Comparison of ENCODE assay signal across 8 mouse cellular contexts in genomic region chr3:90432348-90432747, GRCm38 (mm10). TPM values are rescaled to one million over a fixed set of nuclear protein-coding genes. Genes with fewer than 3 reads are reported as not detected.
DNase-seq lines count a peak whose midpoint lies in the region; ATAC-seq and TF ChIP-seq lines count a peak whose summit lies in the region.

No protein-coding gene starts in this region.

- H3K4me3 ChIP-seq in left cerebral cortex, adult 2 months = peak overlapping the region; percentile 79
- peak overlapping the region; percentile 81 for H3K4me3 ChIP-seq in embryonic facial prominence, embryonic 13.5 days
- H3K4me3 ChIP-seq in intestine, embryonic 16.5 days (ENCODE audit: low read length) = peak overlapping the region; percentile 65
- H3K4me3 ChIP-seq in neural tube, embryonic 13.5 days = peak overlapping the region; percentile 56

- TF ChIP-seq CTCF in left cerebral cortex, adult 2 months (IDR thresholded peaks at IDR 0.05) = no peak

- DNase-seq in left cerebral cortex, adult 2 months (ENCODE audit: extremely low spot score in 1 of 2, low spot score in 2 of 2) = no peak
- no peak for DNase-seq in left cerebral cortex, adult 9 months (ENCODE audit: low spot score in 2 of 2)
- DNase-seq in gastrocnemius, adult 18-20 months (ENCODE audit: low spot score) = no peak
- DNase-seq in embryo, embryonic 10.5 days (ENCODE audit: low spot score) = no peak
- no peak for DNase-seq in urinary bladder, postnatal 10 days (ENCODE audit: low spot score)

- no peaks in the 10 kb centered on the region for H3K9me3 ChIP-seq in embryonic facial prominence, embryonic 13.5 days
- H3K9me3 ChIP-seq in intestine, embryonic 16.5 days (ENCODE audit: control insufficient read depth, low read length) = no peaks in the 10 kb centered on the region
- H3K9me3 ChIP-seq in neural tube, embryonic 13.5 days = no peaks in the 10 kb centered on the region

- peak overlapping the region; percentile 95 for H3K4me2 ChIP-seq in embryonic facial prominence, embryonic 13.5 days
- peak overlapping the region; percentile 81 for H3K4me2 ChIP-seq in intestine, embryonic 16.5 days (ENCODE audit: low read depth, low read length)
- peak overlapping the region; percentile 99 for H3K4me2 ChIP-seq in neural tube, embryonic 13.5 days

- H3K27me3 ChIP-seq in embryonic facial prominence, embryonic 13.5 days = no peaks in the 10 kb centered on the region
- H3K27me3 ChIP-seq in intestine, embryonic 16.5 days (replicated peaks; ENCODE audit: control insufficient read depth, insufficient read depth, low read length) = no peaks in the 10 kb centered on the region
- no peaks in the 10 kb centered on the region for H3K27me3 ChIP-seq in neural tube, embryonic 13.5 days

- 14% methylated on average over 2 of the region's 2 CpGs for WGBS in embryonic facial prominence, embryonic 13.5 days
- WGBS in intestine, embryonic 16.5 days = 15% methylated on average over 2 of the region's 2 CpGs
- 15% methylated on average over 2 of the region's 2 CpGs for WGBS in neural tube, embryonic 13.5 days

- H3K4me1 ChIP-seq in embryonic facial prominence, embryonic 13.5 days = peaks cover 21% of the 10 kb centered on the region
- H3K4me1 ChIP-seq in intestine, embryonic 16.5 days (ENCODE audit: control insufficient read depth, insufficient read depth, low read length) = peaks cover 29% of the 10 kb centered on the region
- peaks cover 47% of the 10 kb centered on the region for H3K4me1 ChIP-seq in neural tube, embryonic 13.5 days (replicated peaks)

- H3K36me3 ChIP-seq in embryonic facial prominence, embryonic 13.5 days = no peaks in the 10 kb centered on the region
- no peaks in the 10 kb centered on the region for H3K36me3 ChIP-seq in intestine, embryonic 16.5 days (ENCODE audit: control insufficient read depth, insufficient read depth, low read length)
- 0 out of 2 replicates have a peak, but pooled peaks cover 6% of the 10 kb centered on the region for H3K36me3 ChIP-seq in neural tube, embryonic 13.5 days

- H3K9ac ChIP-seq in embryonic facial prominence, embryonic 13.5 days = peak overlapping the region; percentile 91
- peak overlapping the region; percentile 90 for H3K9ac ChIP-seq in intestine, embryonic 16.5 days (ENCODE audit: low read depth, low read length)
- peak overlapping the region; percentile 80 for H3K9ac ChIP-seq in neural tube, embryonic 13.5 days

- no peak overlapping the region for H3K27ac ChIP-seq in left cerebral cortex, adult 2 months
- H3K27ac ChIP-seq in embryonic facial prominence, embryonic 13.5 days = peak overlapping the region; percentile 96; the same call in 1 of the 2 replicates
- peak overlapping the region; percentile 95; the same call in 1 of the 2 replicates for H3K27ac ChIP-seq in intestine, embryonic 16.5 days (ENCODE audit: low read length)
- H3K27ac ChIP-seq in neural tube, embryonic 13.5 days (replicated peaks) = 0 out of 2 replicates have a peak overlapping the region, but pooled peaks have one; percentile 96

- no peak for ATAC-seq in embryonic facial prominence, embryonic 13.5 days (ENCODE audit: insufficient number of reproducible peaks, insufficient read depth, low FRiP score, low TSS enrichment, low read depth)
- ATAC-seq in intestine, embryonic 16.5 days = no peak
- ATAC-seq in neural tube, embryonic 13.5 days (ENCODE audit: low read depth) = no peak

- intact Hi-C loops in left cerebral cortex, adult 2 months (cut with DNase I) = loop anchor here (2.0 to 5.0 kb wide), 2 partner anchors 42 to 220 kb away; partner anchors contain the start of gene S100a7a

RNA-seq across cellular contexts. Expression of gene Ints3, which starts 1.1 kb away (rescaled TPM):
- total RNA-seq in left cerebral cortex, adult 2 months (2021) = 10 to 100 TPM; 62.1 to 65.7 TPM
- 31.0 and 31.1 TPM in 2 replicates for polyA plus RNA-seq in embryonic facial prominence, embryonic 13.5 days (2015; fragmentation: Nextera tagmentation; extraction: Ambion mirVana)
- 20.2 and 22.1 TPM in 2 replicates for polyA plus RNA-seq in intestine, embryonic 16.5 days (2015; fragmentation: Nextera tagmentation; extraction: Ambion mirVana)
- polyA plus RNA-seq in neural tube, embryonic 13.5 days (2015; fragmentation: Nextera tagmentation; extraction: Ambion mirVana) = 29.3 and 30.8 TPM in 2 replicates
- total RNA-seq in gastrocnemius, adult 18-20 months (2021) = 10 to 100 TPM; 13.6 to 16.1 TPM

RNA-seq across cellular contexts. Expression of gene Npr1, which starts 33.3 kb away (rescaled TPM):
- 1 to 10 TPM; 3.3 TPM for total RNA-seq in left cerebral cortex, adult 2 months (2021)
- polyA plus RNA-seq in embryonic facial prominence, embryonic 13.5 days (2015; fragmentation: Nextera tagmentation; extraction: Ambion mirVana) = 2.8 and 5.0 TPM in 2 replicates
- 5.6 and 6.6 TPM in 2 replicates for polyA plus RNA-seq in intestine, embryonic 16.5 days (2015; fragmentation: Nextera tagmentation; extraction: Ambion mirVana)
- polyA plus RNA-seq in neural tube, embryonic 13.5 days (2015; fragmentation: Nextera tagmentation; extraction: Ambion mirVana) = 3.7 and 3.9 TPM in 2 replicates
- 1 to 10 TPM; 6.0 to 7.1 TPM for total RNA-seq in gastrocnemius, adult 18-20 months (2021)

RNA-seq across cellular contexts. Expression of gene Slc27a3, which starts 42.6 kb away (rescaled TPM):
- 1 to 10 TPM; 8.1 to 8.3 TPM for total RNA-seq in left cerebral cortex, adult 2 months (2021)
- 39.6 and 44.3 TPM in 2 replicates for polyA plus RNA-seq in embryonic facial prominence, embryonic 13.5 days (2015; fragmentation: Nextera tagmentation; extraction: Ambion mirVana)
- polyA plus RNA-seq in intestine, embryonic 16.5 days (2015; fragmentation: Nextera tagmentation; extraction: Ambion mirVana) = 8.4 and 8.6 TPM in 2 replicates
- polyA plus RNA-seq in neural tube, embryonic 13.5 days (2015; fragmentation: Nextera tagmentation; extraction: Ambion mirVana) = 22.9 and 24.1 TPM in 2 replicates
- total RNA-seq in gastrocnemius, adult 18-20 months (2021) = 1 to 10 TPM; 1.0 to 1.1 TPM

RNA-seq across cellular contexts. Expression of gene Ilf2, which starts 43.6 kb away (rescaled TPM):
- total RNA-seq in left cerebral cortex, adult 2 months (2021) = 10 to 100 TPM; 75.1 to 92.3 TPM
- polyA plus RNA-seq in embryonic facial prominence, embryonic 13.5 days (2015; fragmentation: Nextera tagmentation; extraction: Ambion mirVana) = 265 and 286 TPM in 2 replicates
- 125 and 140 TPM in 2 replicates for polyA plus RNA-seq in intestine, embryonic 16.5 days (2015; fragmentation: Nextera tagmentation; extraction: Ambion mirVana)
- polyA plus RNA-seq in neural tube, embryonic 13.5 days (2015; fragmentation: Nextera tagmentation; extraction: Ambion mirVana) = 280 and 290 TPM in 2 replicates
- total RNA-seq in gastrocnemius, adult 18-20 months (2021) = 10 to 100 TPM; 25.2 to 26.7 TPM

RNA-seq across cellular contexts. Expression of gene Snapin, which starts 58.5 kb away (rescaled TPM):
- total RNA-seq in left cerebral cortex, adult 2 months (2021) = 10 to 100 TPM; 48.8 to 50.9 TPM
- 85.5 and 100 TPM in 2 replicates for polyA plus RNA-seq in embryonic facial prominence, embryonic 13.5 days (2015; fragmentation: Nextera tagmentation; extraction: Ambion mirVana)
- polyA plus RNA-seq in intestine, embryonic 16.5 days (2015; fragmentation: Nextera tagmentation; extraction: Ambion mirVana) = 74.7 and 79.4 TPM in 2 replicates
- 98.2 and 103 TPM in 2 replicates for polyA plus RNA-seq in neural tube, embryonic 13.5 days (2015; fragmentation: Nextera tagmentation; extraction: Ambion mirVana)
- 10 to 100 TPM; 78.8 to 79.5 TPM for total RNA-seq in gastrocnemius, adult 18-20 months (2021)
